Mouse (Mus musculus): ENCODE measurements around the gene Lrp4.

DNA sequence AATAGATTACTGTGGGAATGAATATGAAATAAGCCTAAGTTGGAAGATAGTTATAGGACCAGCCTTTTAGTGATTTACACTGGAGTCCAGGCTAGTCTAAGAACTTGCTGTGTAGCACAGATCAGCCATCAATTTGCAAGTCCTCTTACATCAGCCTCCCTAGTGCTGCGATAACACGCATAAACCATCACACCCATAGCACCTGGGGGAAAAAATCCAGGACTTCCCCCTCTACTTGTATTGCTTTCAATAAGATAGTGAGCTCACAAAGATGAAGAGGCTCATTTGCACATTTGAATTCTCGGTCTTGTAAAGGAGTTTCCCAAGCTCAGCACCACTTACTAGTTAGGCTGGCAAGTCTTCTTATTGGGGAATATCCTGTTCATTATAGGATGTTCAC lies 2.9 kb upstream of the Lrp4 start:
- no peak for TF ChIP-seq CTCF (IDR thresholded peaks at IDR 0.05)
- TF ChIP-seq EP300 (IDR thresholded peaks at IDR 0.05) = no peak

Measured in lung, postnatal 0 days (tissue).